Mouse (Mus musculus) stomach, postnatal 0 days (tissue): ENCODE measurements around the gene Abca13. TPM values are rescaled to one million over a fixed set of nuclear protein-coding genes. Genes with fewer than 3 reads are reported as not detected.

ENCODE experiments used
- ATAC-seq: fragments of 200-750 bp; cut with Nextera tagmentation; 2 replicates; pipeline ENCODE4 v1.8.0; 2017; ENCODE audit not compliant: low FRiP score, low TSS enrichment
- DNase-seq: peaks from one replicate; pipeline ENCODE4 v3.0.0-alpha.2; 2016; ENCODE audit warnings: low spot score
- H3K27ac ChIP-seq: fragments of 300-500 bp; sonication (generic); replicated peaks from 2 replicates; pipeline ENCODE4 v1.5.1; 2014; ENCODE audit warnings: mild to moderate bottlenecking, control low read depth
- H3K27me3 ChIP-seq: fragments of 300-500 bp; sonication (generic); 2 replicates; pipeline ENCODE4 v1.6.1; 2014; ENCODE audit warnings: low read length; ENCODE audit not compliant: control insufficient read depth, insufficient read depth
- H3K36me3 ChIP-seq: fragments of 300-500 bp; sonication (generic); 2 replicates; pipeline ENCODE4 v1.6.1; 2014; ENCODE audit warnings: low read length, mixed read lengths; ENCODE audit not compliant: control insufficient read depth, insufficient read depth
- H3K4me1 ChIP-seq: fragments of 300-500 bp; sonication (generic); replicated peaks from 2 replicates; pipeline ENCODE4 v1.6.1; 2014; ENCODE audit warnings: antibody characterized with exemption; ENCODE audit not compliant: control insufficient read depth, insufficient read depth
- H3K4me2 ChIP-seq: fragments of 300-500 bp; sonication (generic); replicated peaks from 2 replicates; pipeline ENCODE4 v1.6.1; 2014; ENCODE audit warnings: low read depth, mild to moderate bottlenecking, control low read depth, moderate library complexity
- H3K4me3 ChIP-seq: fragments of 300-500 bp; sonication (generic); 2 replicates; pipeline ENCODE4 v1.5.1; 2014; ENCODE audit warnings: low read depth, low read length, control low read depth
- H3K9ac ChIP-seq: fragments of 300-500 bp; sonication (generic); 2 replicates; pipeline ENCODE4 v1.6.1; 2014; ENCODE audit warnings: mild to moderate bottlenecking, low read length, control low read depth, mixed read lengths
- H3K9me3 ChIP-seq: fragments of 300-500 bp; sonication (generic); 2 replicates; pipeline ENCODE4 v1.6.1; 2016; ENCODE audit warnings: low read length; ENCODE audit not compliant: control insufficient read depth
- CTCF ChIP-seq: IDR thresholded peaks from 2 replicates; pipeline ENCODE4 v1.5.1; 2016; ENCODE audit warnings: antibody characterized with exemption, low read depth, mild to moderate bottlenecking, moderate library complexity
- EP300 ChIP-seq: optimal IDR thresholded peaks from 2 replicates; pipeline ENCODE3; 2016; ENCODE audit warnings: antibody characterized with exemption
- WGBS: fragments of 180-500 bp; shearing (Covaris S2); extraction: QIAGEN DNeasy Blood & Tissue Kit; methylation state at CpG from one replicate; pipeline ENCODE4 v1.1.7; 2014; 5-methylcytosine and 5-hydroxymethylcytosine counted together
- polyA plus RNA-seq: library from polyadenylated mRNA; unstranded; fragments of >200 nt; fragmentation: Nextera tagmentation; extraction: Ambion mirVana; gene quantifications from 2 replicates; pipeline ENCODE4 v1.2.1, GENCODE M21; 2015

Abca13 gene
- polyA plus RNA-seq, 1 experiment from 2014 or later, result 0.01 TPM

- no peak overlapping the region for H3K4me3 ChIP-seq
- H3K27ac ChIP-seq, result no peak overlapping the region
- H3K9ac ChIP-seq, result no peak overlapping the region
- no peak for ATAC-seq
- no peaks in the 10 kb centered on the region for H3K27me3 ChIP-seq
- 64% methylated on average over 3 of the region's 3 CpGs for WGBS
- H3K9me3 ChIP-seq, result no peaks in the 10 kb centered on the region
- no peak for DNase-seq
- H3K4me2 ChIP-seq, result no peak overlapping the region
- no peak for TF ChIP-seq CTCF
- TF ChIP-seq EP300, result no peak
- no peaks in the 10 kb centered on the region for H3K4me1 ChIP-seq
- no peaks in the 10 kb centered on the region for H3K36me3 ChIP-seq
These were observed 417.3 kb downstream of the Abca13 start for GRCm38 (mm10) chr11:9609075-9609474.

GRCm38 (mm10) chr11:9616133-9616532 is 424.4 kb downstream of the Abca13 start:
- 78% methylated on average over 2 of the region's 2 CpGs for WGBS
- Histone ChIP-seq H3K4me1 (no peaks in the 10 kb centered on the region), H3K4me2 (no peak overlapping the region), H3K27ac (no peak overlapping the region), H3K4me3 (no peak overlapping the region), H3K9ac (no peak overlapping the region), H3K27me3 (no peaks in the 10 kb centered on the region), H3K9me3 (no peaks in the 10 kb centered on the region), H3K36me3 (no peaks in the 10 kb centered on the region)
- DNase-seq (no peak), ATAC-seq (no peak)
- no peak for TF ChIP-seq EP300
- no peak for TF ChIP-seq CTCF

GRCm38 (mm10) chr11:9616665-9617064 is 424.9 kb downstream of the Abca13 start:
- ATAC-seq (no peak), DNase-seq (no peak)
- H3K9me3 ChIP-seq, result no peaks in the 10 kb centered on the region
- no peak overlapping the region for H3K27ac ChIP-seq
- H3K4me2 ChIP-seq, result no peak overlapping the region
- H3K4me1 ChIP-seq, result no peaks in the 10 kb centered on the region
- no peaks in the 10 kb centered on the region for H3K27me3 ChIP-seq
- no peak overlapping the region for H3K4me3 ChIP-seq
- no peaks in the 10 kb centered on the region for H3K36me3 ChIP-seq
- 75% methylated on average over 1 of the region's 1 CpGs for WGBS
- no peak overlapping the region for H3K9ac ChIP-seq
- TF ChIP-seq CTCF, result no peak
- TF ChIP-seq EP300, result no peak

GRCm38 (mm10) chr11:9619986-9620385 is 428.2 kb downstream of the Abca13 start:
- H3K9me3 ChIP-seq, result no peaks in the 10 kb centered on the region
- no peaks in the 10 kb centered on the region for H3K36me3 ChIP-seq
- DNase-seq, result no peak
- no peaks in the 10 kb centered on the region for H3K27me3 ChIP-seq
- TF ChIP-seq EP300, result no peak
- no peaks in the 10 kb centered on the region for H3K4me1 ChIP-seq
- no peak for ATAC-seq
- WGBS, result 70% methylated on average over 1 of the region's 1 CpGs
- no peak overlapping the region for H3K27ac ChIP-seq
- H3K4me2 ChIP-seq, result no peak overlapping the region
- no peak overlapping the region for H3K4me3 ChIP-seq
- no peak overlapping the region for H3K9ac ChIP-seq

GRCm38 (mm10) chr11:9622888-9623287 is 431.1 kb downstream of the Abca13 start:
- Histone ChIP-seq H3K36me3 (no peaks in the 10 kb centered on the region), H3K27ac (no peak overlapping the region), H3K9me3 (no peaks in the 10 kb centered on the region), H3K9ac (no peak overlapping the region), H3K4me1 (no peaks in the 10 kb centered on the region), H3K4me3 (no peak overlapping the region), H3K4me2 (no peak overlapping the region), H3K27me3 (no peaks in the 10 kb centered on the region)
- DNase-seq, result no peak
- ATAC-seq, result no peak
- TF ChIP-seq CTCF (no peak), EP300 (no peak)
- WGBS, result 90% methylated on average over 2 of the region's 2 CpGs

- ATAC-seq (no peak), DNase-seq (no peak)
- H3K4me1 ChIP-seq, result no peaks in the 10 kb centered on the region
- TF ChIP-seq EP300, result no peak
- no peak for TF ChIP-seq CTCF
- H3K9me3 ChIP-seq, result no peaks in the 10 kb centered on the region
- H3K36me3 ChIP-seq, result no peaks in the 10 kb centered on the region
- no peak overlapping the region for H3K4me3 ChIP-seq
- no peak overlapping the region for H3K4me2 ChIP-seq
- H3K27me3 ChIP-seq, result no peaks in the 10 kb centered on the region
- H3K9ac ChIP-seq, result no peak overlapping the region
- no peak overlapping the region for H3K27ac ChIP-seq
- 57% methylated on average over 1 of the region's 1 CpGs for WGBS
These were observed 433.0 kb downstream of the Abca13 start for GRCm38 (mm10) chr11:9624753-9625152.
